Mouse (Mus musculus) limb, embryonic 14.5 days (tissue): ENCODE results near the gene Dyrk1a. TPM values are rescaled to one million over a fixed set of nuclear protein-coding genes. Genes with fewer than 3 reads are reported as not detected.

Experiments
- ATAC-seq: fragments of 200-750 bp; cut with Nextera tagmentation; 2 replicates; pipeline ENCODE4 v1.8.0; 2017; ENCODE audit warnings: low read depth, moderate number of reproducible peaks, moderate TSS enrichment; ENCODE audit not compliant: low FRiP score
- DNase-seq: peaks from one replicate; pipeline ENCODE4 v3.0.0-alpha.2; 2015; ENCODE audit warnings: low spot score
- H3K27ac ChIP-seq: fragments of 300-500 bp; sonication (generic); replicated peaks from 2 replicates; pipeline ENCODE4 v1.5.1; 2014; ENCODE audit warnings: low read depth, mild to moderate bottlenecking, low read length, moderate library complexity, mixed read lengths
- H3K27me3 ChIP-seq: fragments of 300-500 bp; sonication (generic); 2 replicates; pipeline ENCODE4 v1.6.1; 2014; ENCODE audit warnings: low read length, mixed read lengths; ENCODE audit not compliant: control insufficient read depth, insufficient read depth
- H3K36me3 ChIP-seq: fragments of 300-500 bp; sonication (generic); 2 replicates; pipeline ENCODE4 v1.6.1; 2014; ENCODE audit warnings: mild to moderate bottlenecking, low read length, moderate library complexity, mixed read lengths; ENCODE audit not compliant: control insufficient read depth, insufficient read depth
- H3K4me1 ChIP-seq: fragments of 300-500 bp; sonication (generic); 2 replicates; pipeline ENCODE4 v1.6.1; 2014; ENCODE audit warnings: antibody characterized with exemption, low read length, mixed read lengths; ENCODE audit not compliant: control insufficient read depth, insufficient read depth
- H3K4me2 ChIP-seq: fragments of 300-500 bp; sonication (generic); replicated peaks from 2 replicates; pipeline ENCODE4 v1.6.1; 2014; ENCODE audit warnings: low read depth, mild to moderate bottlenecking, low read length, moderate library complexity; ENCODE audit not compliant: severe bottlenecking
- H3K4me3 ChIP-seq: fragments of 300-500 bp; sonication (generic); replicated peaks from 2 replicates; pipeline ENCODE4 v1.5.1; 2014; ENCODE audit warnings: low read length
- H3K9ac ChIP-seq: fragments of 300-500 bp; sonication (generic); 2 replicates; pipeline ENCODE4 v1.6.1; 2014; ENCODE audit warnings: mild to moderate bottlenecking, low read depth, low read length, moderate library complexity; ENCODE audit not compliant: severe bottlenecking
- H3K9me3 ChIP-seq: fragments of 300-500 bp; sonication (generic); 2 replicates; pipeline ENCODE4 v1.6.1; 2016; ENCODE audit warnings: low read length; ENCODE audit not compliant: control insufficient read depth
- POLR2A ChIP-seq: fragments of 200-500 bp; IDR thresholded peaks from 2 replicates; pipeline ENCODE4 v1.8.0; 2012; ENCODE audit warnings: inconsistent platforms, mild to moderate bottlenecking, moderate library complexity, borderline replicate concordance; ENCODE audit not compliant: insufficient read depth, insufficient read length; ENCODE audit errors: extremely low read depth
- WGBS: fragments of 180-500 bp; shearing (Covaris S2); extraction: QIAGEN DNeasy Blood & Tissue Kit; methylation state at CpG from one replicate; pipeline ENCODE4 v1.1.7; 2014; 5-methylcytosine and 5-hydroxymethylcytosine counted together
- polyA plus RNA-seq, 2 experiments: library from polyadenylated mRNA; depleted of rRNA in 1 of 2; stranded (reverse) in 1 of 2; unstranded in 1 of 2; fragments of >200 nt; fragmentation: Nextera tagmentation in 1 of 2; extraction: Ambion mirVana in 1 of 2; gene quantifications; 2 replicates each; pipeline versions ENCODE4 v1.2.1 to v1.2.3; 2012 to 2014

Gene Dyrk1a
- polyA plus RNA-seq, 2 experiments: 12.3 to 35.0 TPM

DNA sequence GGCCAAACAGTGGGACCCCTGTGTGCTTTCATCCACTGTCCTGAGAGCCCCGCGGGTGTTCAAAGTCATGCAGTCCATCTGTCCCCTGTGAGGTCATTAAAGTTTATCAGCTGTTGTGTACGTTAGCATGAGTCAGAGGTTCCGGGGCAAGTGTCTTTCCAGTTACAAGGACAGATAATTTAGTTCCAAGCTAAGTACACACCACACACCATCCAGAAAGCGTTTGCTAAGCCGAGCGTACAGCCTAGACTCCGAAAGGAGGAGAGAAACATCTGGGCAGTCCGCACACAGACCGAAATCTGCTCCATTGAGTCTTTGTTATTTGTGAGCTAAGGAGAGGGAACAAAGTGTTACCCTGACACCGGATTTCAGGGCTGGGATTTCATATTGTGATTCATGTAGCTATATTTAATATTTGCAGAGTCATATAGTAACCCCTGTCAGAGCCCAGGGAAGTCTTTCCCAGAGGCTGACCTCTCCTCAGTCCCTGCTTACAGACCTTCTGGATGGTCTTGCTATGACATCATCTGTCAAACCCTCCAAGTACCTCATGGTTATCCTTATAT is 25.2 kb upstream of the Dyrk1a start:
- ATAC-seq (no peak), DNase-seq (no peak)
- TF ChIP-seq POLR2A: no peak
- no peak overlapping the region for H3K4me3 ChIP-seq
- no peak overlapping the region for H3K9ac ChIP-seq
- no peak overlapping the region for H3K27ac ChIP-seq
- H3K9me3 ChIP-seq: no peaks in the 10 kb centered on the region
- no peaks in the 10 kb centered on the region for H3K4me1 ChIP-seq
- WGBS: 73% methylated on average over 11 of the region's 11 CpGs
- H3K27me3 ChIP-seq: no peaks in the 10 kb centered on the region
- H3K36me3 ChIP-seq: no peaks in the 10 kb centered on the region
- H3K4me2 ChIP-seq: no peak overlapping the region

DNA sequence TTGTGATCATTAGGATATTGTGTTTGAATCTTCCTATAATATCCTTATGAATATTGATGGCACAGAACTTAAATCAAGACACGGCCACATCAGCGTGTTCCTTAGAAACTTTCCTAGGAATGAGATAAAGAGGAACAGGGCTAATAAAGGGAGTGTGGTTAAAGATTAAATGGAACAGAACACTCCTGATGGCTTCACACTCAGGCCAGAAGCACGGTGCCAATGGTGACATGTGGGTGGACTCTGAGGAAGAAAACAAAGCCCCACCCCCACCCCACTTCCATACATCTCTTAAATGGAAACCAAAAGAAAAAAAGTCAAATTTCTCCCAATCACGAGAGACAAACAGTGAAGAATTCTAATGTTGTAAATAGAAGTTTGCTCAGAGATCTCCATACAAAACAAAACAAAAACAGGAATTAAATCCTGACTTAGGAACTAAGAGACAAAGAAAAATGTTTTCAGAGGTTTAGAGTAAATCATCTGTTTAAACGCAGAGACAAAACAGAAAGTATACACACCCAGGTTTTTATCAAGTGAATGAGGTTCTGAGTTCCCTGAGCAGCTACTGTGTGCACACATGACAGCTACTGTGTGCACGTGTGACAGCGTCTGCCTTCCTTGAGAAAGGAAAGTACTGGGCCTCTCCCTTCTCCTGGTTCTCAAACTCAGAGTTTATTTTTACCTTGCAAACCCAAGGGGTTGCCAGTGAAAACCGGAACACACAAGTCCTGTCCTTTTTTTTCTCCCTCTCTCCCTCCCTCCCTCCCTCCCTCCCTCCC is 23.8 kb upstream of the Dyrk1a start:
- H3K27me3 ChIP-seq: no peaks in the 10 kb centered on the region
- H3K9ac ChIP-seq: no peak overlapping the region
- no peak overlapping the region for H3K4me3 ChIP-seq
- H3K4me1 ChIP-seq: no peaks in the 10 kb centered on the region
- 65% methylated on average over 8 of the region's 8 CpGs for WGBS
- DNase-seq (no peak), ATAC-seq (no peak)
- no peaks in the 10 kb centered on the region for H3K9me3 ChIP-seq
- H3K27ac ChIP-seq: no peak overlapping the region
- H3K4me2 ChIP-seq: no peak overlapping the region
- no peak for TF ChIP-seq POLR2A
- H3K36me3 ChIP-seq: no peaks in the 10 kb centered on the region

DNA sequence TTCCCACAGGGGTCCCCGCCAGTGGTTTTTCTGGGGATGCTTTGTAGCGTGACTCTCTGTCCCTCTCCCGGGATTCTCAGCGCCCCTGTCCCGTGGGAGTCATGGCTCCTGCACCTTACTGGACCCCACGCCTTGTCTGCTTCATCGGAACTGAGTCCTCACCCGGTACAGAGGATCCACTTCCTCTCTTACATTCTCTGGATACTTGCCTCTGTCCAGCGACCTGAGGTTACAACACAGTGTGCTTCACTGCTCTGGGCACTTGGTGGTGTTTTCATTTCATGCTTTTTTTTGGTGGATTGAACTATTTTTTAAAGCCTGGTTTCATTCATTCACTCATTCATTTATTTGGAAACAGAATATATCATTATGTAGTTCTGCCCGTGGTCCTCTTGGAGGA is 20.0 kb upstream of the Dyrk1a start:
- Histone ChIP-seq H3K36me3 (no peaks in the 10 kb centered on the region), H3K4me3 (no peak overlapping the region), H3K9me3 (no peaks in the 10 kb centered on the region), H3K9ac (no peak overlapping the region), H3K27ac (no peak overlapping the region), H3K4me2 (no peak overlapping the region), H3K4me1 (no peaks in the 10 kb centered on the region), H3K27me3 (no peaks in the 10 kb centered on the region)
- 68% methylated on average over 10 of the region's 10 CpGs for WGBS
- no peak for DNase-seq
- no peak for TF ChIP-seq POLR2A
- ATAC-seq: no peak

DNA sequence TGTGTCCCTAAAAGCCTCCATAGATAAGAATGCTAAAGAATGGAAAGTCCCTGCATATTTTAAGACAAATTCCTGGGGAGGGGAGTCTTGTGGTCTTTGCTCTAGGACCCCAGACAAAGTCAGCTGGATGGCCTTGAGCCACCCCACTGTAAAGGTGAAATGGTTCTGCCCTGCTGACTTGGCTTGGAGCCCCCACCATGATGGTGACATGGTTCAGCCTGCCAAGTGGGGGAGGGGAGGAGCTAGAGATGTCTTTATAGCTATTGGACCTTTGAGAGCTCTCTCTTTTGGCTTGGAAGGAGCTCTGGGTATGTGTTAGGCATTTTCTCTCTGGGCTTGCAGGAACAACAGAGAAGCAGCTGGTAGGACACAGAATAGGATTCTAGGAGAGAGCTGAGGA is 17.9 kb upstream of the Dyrk1a start:
- no peak overlapping the region for H3K9ac ChIP-seq
- H3K27ac ChIP-seq: no peak overlapping the region
- no peaks in the 10 kb centered on the region for H3K9me3 ChIP-seq
- H3K4me1 ChIP-seq: no peaks in the 10 kb centered on the region
- DNase-seq (no peak), ATAC-seq (no peak)
- no peaks in the 10 kb centered on the region for H3K27me3 ChIP-seq
- H3K4me2 ChIP-seq: no peak overlapping the region
- no peak for TF ChIP-seq POLR2A
- no peaks in the 10 kb centered on the region for H3K36me3 ChIP-seq
- H3K4me3 ChIP-seq: no peak overlapping the region

DNA sequence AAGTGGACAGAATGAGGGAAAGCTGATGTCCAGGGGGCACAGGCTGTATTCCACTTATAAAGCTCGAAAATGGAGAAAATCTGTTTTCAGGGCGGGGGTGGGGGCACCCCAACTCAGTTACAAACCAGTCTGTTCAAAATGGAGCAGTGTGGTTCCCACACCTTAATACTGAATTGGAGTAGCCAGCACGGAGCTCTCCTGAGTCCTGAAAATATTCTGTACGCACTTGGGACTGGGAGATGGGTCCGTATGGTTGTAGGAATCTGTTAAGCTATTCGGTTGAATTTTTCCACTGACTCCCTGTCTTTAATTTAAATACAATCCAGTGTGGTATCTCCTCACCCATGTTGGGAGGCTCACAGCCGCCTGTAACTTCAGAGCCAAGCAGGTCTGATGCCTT is 14.5 kb upstream of the Dyrk1a start:
- Histone ChIP-seq H3K36me3 (no peaks in the 10 kb centered on the region), H3K9me3 (no peaks in the 10 kb centered on the region), H3K4me2 (no peak overlapping the region), H3K9ac (no peak overlapping the region), H3K4me3 (no peak overlapping the region), H3K27ac (no peak overlapping the region), H3K4me1 (no peaks in the 10 kb centered on the region), H3K27me3 (no peaks in the 10 kb centered on the region)
- no peak for TF ChIP-seq POLR2A
- no peak for DNase-seq
- ATAC-seq: no peak
- WGBS: 71% methylated on average over 7 of the region's 7 CpGs

DNA sequence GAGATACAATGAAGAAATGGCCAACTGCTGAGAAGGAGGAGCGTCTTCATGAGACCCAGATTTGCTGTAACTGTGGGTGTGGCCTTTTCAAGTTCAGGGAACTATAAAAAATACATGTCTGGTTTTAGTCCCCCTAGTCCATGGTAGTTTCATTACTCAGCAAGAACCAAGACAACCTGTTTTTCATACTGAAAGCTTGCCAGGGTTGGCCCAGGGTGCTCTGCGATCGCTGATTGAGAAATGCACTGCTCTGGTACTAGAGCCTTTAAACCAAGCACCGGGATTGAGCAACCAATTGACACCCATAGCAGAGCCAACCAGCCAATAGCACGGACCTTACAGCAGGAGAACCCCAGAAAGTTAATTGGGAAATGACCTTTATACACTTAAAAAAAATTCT is 13.6 kb upstream of the Dyrk1a start:
- ATAC-seq: no peak
- no peak overlapping the region for H3K9ac ChIP-seq
- WGBS: 62% methylated on average over 5 of the region's 5 CpGs
- H3K9me3 ChIP-seq: no peaks in the 10 kb centered on the region
- TF ChIP-seq POLR2A: no peak
- H3K36me3 ChIP-seq: no peaks in the 10 kb centered on the region
- H3K27ac ChIP-seq: no peak overlapping the region
- DNase-seq: no peak
- no peaks in the 10 kb centered on the region for H3K27me3 ChIP-seq
- H3K4me3 ChIP-seq: no peak overlapping the region
- H3K4me2 ChIP-seq: no peak overlapping the region
- H3K4me1 ChIP-seq: no peaks in the 10 kb centered on the region
